Mouse (Mus musculus) liver, embryonic 14.5 days (tissue): ENCODE measurements at regions not wholly inside any gene's neighbourhood (a gene's known extent, or its start where the extent isn't known, plus 50 kb on each side); places are given as distances from the start of the nearest gene placed in this dataset.

Source experiments
- ATAC-seq: fragments of 200-750 bp; cut with Nextera tagmentation; 2 replicates; pipeline ENCODE4 v1.8.0; 2017; ENCODE audit warnings: moderate number of reproducible peaks, mild to moderate bottlenecking, moderate library complexity; ENCODE audit not compliant: insufficient read depth
- DNase-seq, 3 experiments: peaks; one replicate each; pipeline ENCODE4 v3.0.0-alpha.2; 2012 to 2013; ENCODE audit warnings: low read depth in 3 of 3, low spot score in 3 of 3
- H3K27ac ChIP-seq: fragments of 300-500 bp; sonication (generic); 2 replicates; pipeline ENCODE4 v1.5.1; 2014; ENCODE audit warnings: moderate library complexity, mild to moderate bottlenecking, control low read depth, inconsistent platforms
- H3K27me3 ChIP-seq: fragments of 300-500 bp; sonication (generic); 2 replicates; pipeline ENCODE4 v1.6.1; 2014; ENCODE audit warnings: mild to moderate bottlenecking, low read length, moderate library complexity; ENCODE audit not compliant: control insufficient read depth, insufficient read depth
- H3K36me3 ChIP-seq: fragments of 300-500 bp; sonication (generic); replicated peaks from 2 replicates; pipeline ENCODE4 v1.6.1; 2014; ENCODE audit warnings: low read depth; ENCODE audit not compliant: control insufficient read depth, insufficient read depth
- H3K4me1 ChIP-seq, 2 experiments: fragments of 200-500 bp in 1 of 2; fragments of 300-500 bp in 1 of 2; sonication (generic) in 1 of 2; replicated peaks; 2 replicates each; pipeline ENCODE4 v1.6.1; 2012 to 2014; ENCODE audit warnings: antibody characterized with exemption in 1 of 2, inconsistent platforms in 1 of 2, low read length in 1 of 2; ENCODE audit not compliant: control insufficient read depth in 2 of 2, insufficient read depth in 2 of 2
- H3K4me2 ChIP-seq: fragments of 300-500 bp; sonication (generic); 2 replicates; pipeline ENCODE4 v1.6.1; 2014; ENCODE audit warnings: low read depth, mild to moderate bottlenecking, control low read depth, moderate library complexity
- H3K4me3 ChIP-seq, 2 experiments: fragments of 200-500 bp in 1 of 2; fragments of 300-500 bp in 1 of 2; sonication (generic) in 1 of 2; 2 replicates each; pipeline ENCODE4 v1.5.1; 2012 to 2014; ENCODE audit warnings: low read depth in 2 of 2, low read length in 2 of 2, mild to moderate bottlenecking in 2 of 2, control low read depth in 1 of 2, inconsistent platforms in 1 of 2, moderate library complexity in 1 of 2; ENCODE audit not compliant: insufficient read depth in 1 of 2
- H3K9ac ChIP-seq: fragments of 300-500 bp; sonication (generic); replicated peaks from 2 replicates; pipeline ENCODE4 v1.6.1; 2014; ENCODE audit warnings: mild to moderate bottlenecking, control low read depth, moderate library complexity
- H3K9me3 ChIP-seq: fragments of 300-500 bp; sonication (generic); 2 replicates; pipeline ENCODE4 v1.6.1; 2016; ENCODE audit warnings: low read length, mixed read lengths; ENCODE audit not compliant: control insufficient read depth
- CTCF ChIP-seq: IDR thresholded peaks from 2 replicates; pipeline ENCODE4 v1.5.1; 2016; ENCODE audit warnings: antibody characterized with exemption, low read depth, control low read depth
- EP300 ChIP-seq: IDR thresholded peaks from 2 replicates; pipeline ENCODE4 v1.6.1; 2016; ENCODE audit warnings: antibody characterized with exemption, low read depth
- WGBS: fragments of 180-500 bp; shearing (Covaris S2); extraction: QIAGEN DNeasy Blood & Tissue Kit; methylation state at CpG from one replicate; pipeline ENCODE4 v1.1.7; 2014; ENCODE audit not compliant: insufficient replicate concordance; 5-methylcytosine and 5-hydroxymethylcytosine counted together

GRCm38 (mm10) chr9:85466671-85467070, 139.5 kb upstream of the Tent5a start:
- WGBS, result 53% methylated on average over 5 of the region's 5 CpGs
- ATAC-seq (no peak), DNase-seq (no peak)
- TF ChIP-seq CTCF (no peak), EP300 (no peak)
- Histone ChIP-seq H3K4me3 (no peak overlapping the region), H3K9ac (no peak overlapping the region), H3K4me1 (peaks cover 0 to 2% of the 10 kb centered on the region in 2 experiments; a peak in 1 of 4 replicates), H3K27me3 (no peaks in the 10 kb centered on the region), H3K4me2 (no peak overlapping the region), H3K27ac (no peak overlapping the region), H3K36me3 (no peaks in the 10 kb centered on the region), H3K9me3 (no peaks in the 10 kb centered on the region)

GRCm38 (mm10) chr9:85459062-85459805, 132.1 kb upstream of the Tent5a start:
- Histone ChIP-seq H3K36me3 (no peaks in the 10 kb centered on the region), H3K9ac (no peak overlapping the region), H3K4me1 (no peaks in the 10 kb centered on the region), H3K4me2 (no peak overlapping the region), H3K9me3 (no peaks in the 10 kb centered on the region), H3K4me3 (no peak overlapping the region), H3K27ac (no peak overlapping the region), H3K27me3 (no peaks in the 10 kb centered on the region)
- TF ChIP-seq CTCF (no peak), EP300 (no peak)
- 52% methylated on average over 3 of the region's 3 CpGs for WGBS
- no peak for DNase-seq
- ATAC-seq, result no peak

GRCm38 (mm10) chr9:85458356-85458755, 131.2 kb upstream of the Tent5a start:
- H3K36me3 ChIP-seq, result no peaks in the 10 kb centered on the region
- no peak overlapping the region for H3K4me3 ChIP-seq
- H3K27ac ChIP-seq, result no peak overlapping the region
- no peak overlapping the region for H3K4me2 ChIP-seq
- no peaks in the 10 kb centered on the region for H3K9me3 ChIP-seq
- ATAC-seq (no peak), DNase-seq (no peak)
- TF ChIP-seq EP300 (no peak), CTCF (no peak)
- H3K27me3 ChIP-seq, result no peaks in the 10 kb centered on the region
- H3K4me1 ChIP-seq, result no peaks in the 10 kb centered on the region
- H3K9ac ChIP-seq, result no peak overlapping the region
- 42% methylated on average over 2 of the region's 2 CpGs for WGBS

GRCm38 (mm10) chr9:85457400-85457799, 130.3 kb upstream of the Tent5a start:
- DNase-seq (no peak), ATAC-seq (no peak)
- Histone ChIP-seq H3K27ac (no peak overlapping the region), H3K27me3 (no peaks in the 10 kb centered on the region), H3K36me3 (no peaks in the 10 kb centered on the region), H3K4me3 (no peak overlapping the region), H3K9ac (no peak overlapping the region), H3K4me1 (no peaks in the 10 kb centered on the region), H3K9me3 (no peaks in the 10 kb centered on the region), H3K4me2 (no peak overlapping the region)
- whole genome bisulfite sequencing, result 33% methylated on average over 5 of the region's 5 CpGs
- TF ChIP-seq CTCF, result no peak
- no peak for TF ChIP-seq EP300

GRCm38 (mm10) chr9:85455382-85455781, 128.2 kb upstream of the Tent5a start:
- H3K9me3 ChIP-seq, result no peaks in the 10 kb centered on the region
- ATAC-seq (no peak), DNase-seq (no peak)
- WGBS, result 62% methylated on average over 4 of the region's 4 CpGs
- H3K27ac ChIP-seq, result no peak overlapping the region
- no peaks in the 10 kb centered on the region for H3K36me3 ChIP-seq
- no peaks in the 10 kb centered on the region for H3K4me1 ChIP-seq
- H3K9ac ChIP-seq, result no peak overlapping the region
- H3K4me2 ChIP-seq, result no peak overlapping the region
- TF ChIP-seq CTCF (no peak), EP300 (no peak)
- H3K27me3 ChIP-seq, result no peaks in the 10 kb centered on the region
- H3K4me3 ChIP-seq, result no peak overlapping the region
